8 mouse cellular contexts compared by ENCODE assay signal in the genomic region with DNA sequence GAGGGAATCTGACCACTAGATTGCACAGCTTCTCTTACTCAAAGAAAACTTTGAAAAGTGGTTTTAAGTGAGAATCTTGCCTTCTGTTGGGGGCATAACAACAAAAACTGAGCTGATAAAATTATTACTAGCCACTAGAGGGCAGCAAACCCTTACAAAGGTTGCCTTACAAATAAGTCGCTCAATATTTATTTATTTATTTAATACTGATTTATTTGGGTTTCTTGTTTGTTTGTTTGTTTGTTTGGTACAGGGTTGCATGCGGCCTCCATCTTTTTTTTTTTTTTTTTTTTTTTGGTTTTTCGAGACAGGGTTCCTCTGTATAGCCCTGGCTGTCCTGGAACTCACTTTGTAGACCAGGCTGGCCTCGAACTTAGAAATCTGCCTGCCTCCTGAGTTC. TPM values are rescaled to one million over a fixed set of nuclear protein-coding genes. Genes with fewer than 3 reads are reported as not detected.
A peak's percentile ranks its signal among the peaks of the same experiment; 100 is the strongest.
DNase-seq lines count a peak whose midpoint lies in the region; ATAC-seq lines count a peak whose summit lies in the region.

No protein-coding gene starts in this region.

- no peaks in the 10 kb centered on the region for H3K27me3 ChIP-seq in heart, embryonic 12.5 days (replicated peaks)

- no peak for ATAC-seq in heart, embryonic 12.5 days (ENCODE audit: insufficient number of reproducible peaks, low FRiP score)
- ATAC-seq in common myeloid progenitor, adult 5-6 weeks (replicated peaks; ENCODE audit: low read depth, poor library complexity, severe bottlenecking): 0 out of 2 replicates have a peak, but pooled peaks have one; percentile 46
- no peak for ATAC-seq in monocyte, adult 5-6 weeks (replicated peaks; ENCODE audit: insufficient number of reproducible peaks, low FRiP score, low TSS enrichment, poor library complexity, severe bottlenecking)

- H3K9ac ChIP-seq in heart, embryonic 12.5 days: no peak overlapping the region

- no peak overlapping the region for H3K4me3 ChIP-seq in heart, embryonic 12.5 days

- no peaks in the 10 kb centered on the region for H3K9me3 ChIP-seq in heart, embryonic 12.5 days (replicated peaks)

- peak; percentile 59 for DNase-seq in heart, adult 8-10 months (ENCODE audit: low spot score)
- DNase-seq in thymus, postnatal 14 days: peak; percentile 51
- no peak for DNase-seq in thymus, postnatal 25 days
- DNase-seq in lung, postnatal 25 days (ENCODE audit: low spot score): peak; percentile 49
- DNase-seq in ovary, postnatal 10 days (ENCODE audit: low spot score): no peak

- H3K36me3 ChIP-seq in heart, embryonic 12.5 days: no peaks in the 10 kb centered on the region

- WGBS in heart, embryonic 12.5 days: 31% methylated on average over 4 of the region's 4 CpGs

- H3K27ac ChIP-seq in heart, embryonic 12.5 days (ENCODE audit: poor library complexity, severe bottlenecking): no peak overlapping the region

- no peak overlapping the region for H3K4me2 ChIP-seq in heart, embryonic 12.5 days

- no peaks in the 10 kb centered on the region for H3K4me1 ChIP-seq in heart, embryonic 12.5 days (replicated peaks)

RNA-seq across cellular contexts. Expression of gene Mtf2, which starts 31.3 kb away (rescaled TPM):
- 10 to 100 TPM in 2 of 4 experiments, 1 to 10 TPM in 2; 9.6 to 13.5 (median 10.5) TPM for total RNA-seq in heart, adult 8-10 months (2022)
- polyA plus RNA-seq in heart, embryonic 12.5 days (2016; fragmentation: Nextera tagmentation; extraction: Ambion mirVana): 71.4 and 73.9 TPM in 2 replicates
- 114 and 119 TPM in 2 replicates for total RNA-seq in common myeloid progenitor, adult 5-6 weeks (2017)
- total RNA-seq in monocyte, adult 5-6 weeks (2017): 63.4 to 78.4 TPM (median 63.4 TPM) in 3 replicates

RNA-seq across cellular contexts. Expression of gene Fam69a, which starts 47.3 kb away (rescaled TPM):
- 10 to 100 TPM in 3 of 4 experiments, 1 to 10 TPM in 1; 9.3 to 12.1 (median 11.2) TPM for total RNA-seq in heart, adult 8-10 months (2022)
- 21.0 and 22.2 TPM in 2 replicates for polyA plus RNA-seq in heart, embryonic 12.5 days (2016; fragmentation: Nextera tagmentation; extraction: Ambion mirVana)
- 15.8 and 28.6 TPM in 2 replicates for total RNA-seq in common myeloid progenitor, adult 5-6 weeks (2017)
- total RNA-seq in monocyte, adult 5-6 weeks (2017): 33.7 to 53.5 TPM (median 47.2 TPM) in 3 replicates

Comparison
In these comparisons a context has a peak if more than half of its experiments do, and no peak if none do; other contexts are left out.
1. DNase-seq: peak in heart, adult 8-10 months (single experiment), thymus, postnatal 14 days (single experiment) and lung, postnatal 25 days (single experiment); none in thymus, postnatal 25 days (single experiment) and ovary, postnatal 10 days (single experiment).